Mouse (Mus musculus) liver, adult (tissue): ENCODE results near the gene Ppp1r3g.
A peak's percentile ranks its signal among the peaks of the same experiment; 100 is the strongest.

Experiments used
- GATA4 ChIP-seq: IDR thresholded peaks from 2 replicates; pipeline ENCODE4 v1.6.1; 2014; ENCODE audit warnings: mild to moderate bottlenecking, low read length; ENCODE audit not compliant: insufficient replicate concordance

Gene Ppp1r3g

GRCm38 (mm10) chr13:35969829-35970228 is 11.2 kb downstream of the Ppp1r3g start:
- no peak for TF ChIP-seq GATA4

DNA sequence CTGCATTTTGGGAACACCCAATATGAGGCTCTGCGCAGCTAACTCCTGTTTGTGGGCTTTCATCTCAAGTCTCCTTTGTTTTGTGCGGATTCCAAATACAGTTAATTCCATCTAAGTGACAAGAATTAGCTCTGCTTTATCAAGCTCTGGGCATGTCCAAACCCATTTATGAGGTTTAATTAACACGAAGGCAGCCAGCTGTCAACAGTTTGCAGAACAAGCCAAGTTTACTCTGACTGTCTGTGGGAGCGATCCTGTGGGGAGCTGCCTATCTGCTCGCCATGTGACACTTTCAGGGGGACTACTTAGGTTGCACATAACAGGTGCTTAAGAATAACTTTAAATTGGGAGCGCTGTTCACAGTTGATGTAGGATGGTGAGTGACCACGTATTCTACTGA is 18.3 kb downstream of the Ppp1r3g start:
- no peak for TF ChIP-seq GATA4

DNA sequence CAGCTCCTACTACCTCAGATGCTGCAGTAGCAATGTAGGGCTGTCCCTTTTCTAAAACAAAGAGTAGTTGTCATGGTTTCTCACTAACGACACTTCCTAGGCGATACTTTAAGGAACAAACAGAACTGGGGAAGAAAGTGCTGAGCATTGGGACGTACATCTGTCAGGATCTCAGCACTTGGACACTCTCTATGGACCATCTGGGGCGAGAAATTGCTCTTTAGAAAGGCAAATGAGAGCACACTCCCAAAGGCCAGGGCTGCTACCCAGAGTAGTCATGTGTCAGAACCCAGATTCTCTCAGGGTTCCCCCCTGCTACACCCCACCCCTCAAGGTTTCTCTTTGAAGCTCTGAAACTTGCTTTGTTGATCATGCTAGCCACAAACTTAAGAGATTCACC is 21.8 kb downstream of the Ppp1r3g start:
- no peak for TF ChIP-seq GATA4

DNA sequence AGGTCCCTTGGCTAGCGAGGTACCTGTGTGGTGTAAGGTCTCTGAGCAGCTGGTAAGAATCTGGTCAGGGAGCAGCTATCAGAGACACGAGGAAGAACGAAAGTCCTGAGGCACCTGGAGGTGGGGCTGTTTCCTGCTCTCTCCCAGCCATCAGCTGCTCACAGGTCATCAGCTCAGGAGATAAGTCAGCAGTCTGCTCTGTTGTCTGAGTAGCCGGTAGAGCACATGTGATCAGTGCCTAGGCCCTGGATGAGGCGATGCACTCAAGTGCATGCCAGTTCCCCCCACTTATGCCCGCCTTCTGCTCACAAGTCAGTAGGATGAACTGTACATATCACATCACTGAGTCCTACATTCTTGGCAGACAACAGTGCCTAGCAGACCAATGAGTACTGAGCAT is 24.3 kb downstream of the Ppp1r3g start:
- no peak for TF ChIP-seq GATA4

DNA sequence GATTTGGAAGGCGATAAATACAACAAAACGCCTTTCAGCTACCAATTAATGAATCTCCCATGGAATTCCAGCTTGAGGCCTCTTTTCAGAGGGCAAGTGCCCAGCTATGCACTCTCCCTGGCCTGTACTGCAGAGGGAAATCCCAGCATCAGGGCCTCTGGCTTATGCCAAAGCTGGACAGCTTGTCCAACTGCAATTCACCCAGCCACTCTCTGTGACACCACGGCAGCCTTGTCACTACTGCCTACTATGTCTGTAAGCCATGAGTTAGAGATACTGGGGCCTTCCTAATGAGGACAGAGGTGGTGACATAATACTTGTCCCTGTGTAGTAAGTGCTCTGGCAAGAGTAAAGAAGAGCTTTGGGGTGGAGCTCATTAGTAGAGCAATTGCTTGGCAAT is 30.7 kb downstream of the Ppp1r3g start:
- no peak for TF ChIP-seq GATA4

GRCm38 (mm10) chr13:35994067-35994466 is 35.4 kb downstream of the Ppp1r3g start:
- no peak; the same call in 1 of the 2 replicates for TF ChIP-seq GATA4

DNA sequence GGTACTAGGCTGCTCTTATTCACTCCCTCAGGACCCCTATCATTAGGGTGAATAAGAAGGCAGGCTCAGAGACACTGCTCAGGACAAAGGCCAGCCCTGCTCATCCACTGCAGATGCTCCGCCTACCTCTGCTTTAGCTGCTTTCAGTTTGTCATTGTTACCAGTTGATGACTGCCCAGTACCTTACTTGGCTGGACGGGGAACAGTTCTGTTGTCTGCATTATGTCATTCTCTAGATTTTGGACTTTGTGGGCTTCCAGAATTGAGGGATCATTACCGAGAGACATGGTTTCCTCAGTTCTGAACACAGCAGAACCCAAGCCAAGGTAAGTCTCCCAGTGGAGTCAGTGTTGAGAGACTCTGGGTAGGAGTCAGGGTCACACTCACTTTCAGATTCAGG is 36.6 kb downstream of the Ppp1r3g start:
- no peak for TF ChIP-seq GATA4

DNA sequence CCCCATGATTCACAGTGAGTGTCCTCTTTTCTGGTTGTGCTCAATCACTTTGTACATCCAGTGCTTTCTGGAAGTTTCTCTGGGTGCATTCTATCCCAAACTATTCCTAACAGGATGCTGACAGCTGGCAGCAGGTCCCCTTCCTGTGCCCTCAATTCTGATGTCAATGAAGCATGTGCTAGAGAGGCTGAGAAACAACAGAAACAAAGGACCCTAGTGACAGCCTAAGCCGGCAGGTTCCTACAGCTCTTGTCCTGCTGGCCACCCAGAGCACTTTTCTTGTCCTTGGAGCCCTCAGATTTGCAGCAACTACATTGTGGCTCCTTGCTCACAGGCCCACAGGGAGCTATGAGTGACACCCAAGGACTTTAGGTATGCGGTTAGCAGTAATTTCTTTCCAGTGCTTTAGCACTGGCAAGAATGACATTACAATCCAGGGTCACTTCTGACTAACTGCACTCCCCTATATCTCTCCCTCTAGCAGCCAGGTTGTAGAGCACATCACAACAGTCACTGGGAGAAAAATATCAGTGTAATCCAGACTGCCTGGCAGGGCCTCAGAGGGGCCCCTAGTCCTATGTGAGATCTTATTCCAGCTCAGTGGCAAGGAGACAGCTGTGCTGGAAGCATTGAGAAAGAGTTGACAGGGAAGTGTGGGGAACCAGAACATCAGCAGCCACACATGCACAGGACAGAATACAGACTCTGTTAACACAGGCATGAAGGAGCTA is 37.2 kb downstream of the Ppp1r3g start:
- TF ChIP-seq GATA4 = no peak

DNA sequence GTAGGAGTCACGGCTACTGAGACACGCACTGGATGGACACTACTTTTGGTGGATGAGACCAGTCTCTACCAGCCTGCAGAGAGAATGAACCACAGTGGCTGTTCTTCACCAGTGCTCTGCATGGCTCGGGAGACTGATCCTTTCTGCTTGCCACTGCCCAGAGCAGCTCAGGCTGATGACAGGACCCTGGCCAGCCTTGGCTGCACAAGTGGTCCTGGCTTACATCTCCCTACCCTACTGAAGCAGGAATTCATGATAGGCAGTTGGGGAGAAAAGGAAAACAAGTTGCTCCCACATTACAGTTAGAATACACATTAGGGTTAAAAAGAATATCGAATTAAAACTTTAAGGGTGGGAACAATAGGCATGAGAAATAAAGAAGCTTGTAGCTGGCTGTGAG is 39.0 kb downstream of the Ppp1r3g start:
- no peak for TF ChIP-seq GATA4

DNA sequence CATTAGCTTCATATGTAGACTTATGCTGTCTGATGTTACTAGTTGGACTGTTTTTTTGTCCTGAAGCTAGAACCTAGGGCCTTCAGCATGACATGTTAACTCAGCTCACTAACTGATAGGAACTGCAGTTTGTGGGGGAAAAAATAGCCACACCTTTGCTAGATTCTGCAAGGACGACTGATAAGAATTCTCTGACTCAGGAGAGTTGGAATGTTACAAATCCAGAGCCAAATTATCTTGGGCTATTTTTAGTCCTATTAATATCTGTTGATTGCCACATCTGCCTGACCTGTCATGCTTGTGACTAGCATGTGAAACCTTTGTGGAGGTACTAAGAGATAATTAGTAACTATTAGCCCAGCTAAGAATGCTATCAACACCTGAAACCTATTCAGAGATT is 42.2 kb downstream of the Ppp1r3g start:
- TF ChIP-seq GATA4 = 0 out of 2 replicates have a peak, but pooled peaks have one; percentile 50

DNA sequence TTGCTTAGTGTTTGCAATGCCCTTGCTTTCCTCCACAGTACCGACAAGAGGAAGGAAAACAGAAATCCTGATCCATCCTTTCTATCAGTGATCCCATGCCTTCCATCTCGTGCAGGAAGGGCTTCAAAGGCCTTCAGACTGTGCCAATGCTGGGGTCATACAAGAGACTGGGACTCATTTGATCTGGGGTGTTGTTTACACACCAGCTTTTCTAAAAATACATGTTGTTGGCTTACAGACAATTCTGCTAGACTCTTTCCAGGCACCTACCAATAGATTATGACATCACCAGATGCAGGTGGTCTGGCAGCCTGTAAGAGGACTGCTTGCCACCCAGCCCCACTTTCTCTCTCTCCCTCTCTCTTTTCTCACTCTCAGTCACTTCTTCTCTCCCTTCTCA is 51.3 kb downstream of the Ppp1r3g start:
- no peak for TF ChIP-seq GATA4

DNA sequence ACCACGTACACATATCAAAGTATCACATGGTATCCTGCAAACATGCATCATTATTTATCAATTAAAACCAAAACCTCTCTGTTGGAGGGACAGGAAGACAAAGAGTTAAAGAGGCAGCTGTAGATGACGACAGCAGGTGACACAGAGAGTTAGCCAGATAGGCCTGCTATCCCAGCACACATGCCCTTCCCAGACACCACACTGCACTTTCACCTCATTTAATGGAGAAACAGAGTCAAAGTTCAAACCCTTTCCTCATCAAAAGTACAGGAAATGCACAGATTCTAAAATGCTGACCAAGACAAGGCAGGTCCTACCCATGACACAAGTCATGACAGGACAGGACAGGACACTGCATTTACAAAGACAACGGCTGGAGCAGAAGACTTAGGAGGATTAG is 57.0 kb downstream of the Ppp1r3g start:
- 0 out of 2 replicates have a peak, but pooled peaks have one; percentile 13 for TF ChIP-seq GATA4

DNA sequence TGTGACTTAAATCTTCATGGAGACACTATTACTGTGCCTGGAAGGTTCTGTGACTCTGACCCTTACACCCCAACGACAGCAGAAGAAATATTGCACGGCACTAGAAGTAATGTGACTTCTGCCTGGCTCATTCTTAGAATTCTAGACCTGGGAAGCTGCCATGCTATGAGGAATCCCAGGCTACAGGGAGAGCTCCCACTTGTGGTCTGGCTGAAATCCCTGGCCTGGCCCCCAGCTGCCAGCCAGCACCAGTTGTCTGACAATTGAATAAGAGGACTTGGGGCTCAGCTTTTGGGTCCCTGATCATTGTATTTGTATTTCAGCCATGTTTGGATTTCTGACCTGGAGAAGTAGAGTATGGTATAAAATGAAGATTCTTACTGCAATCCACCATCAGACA is 59.4 kb downstream of the Ppp1r3g start:
- no peak for TF ChIP-seq GATA4

DNA sequence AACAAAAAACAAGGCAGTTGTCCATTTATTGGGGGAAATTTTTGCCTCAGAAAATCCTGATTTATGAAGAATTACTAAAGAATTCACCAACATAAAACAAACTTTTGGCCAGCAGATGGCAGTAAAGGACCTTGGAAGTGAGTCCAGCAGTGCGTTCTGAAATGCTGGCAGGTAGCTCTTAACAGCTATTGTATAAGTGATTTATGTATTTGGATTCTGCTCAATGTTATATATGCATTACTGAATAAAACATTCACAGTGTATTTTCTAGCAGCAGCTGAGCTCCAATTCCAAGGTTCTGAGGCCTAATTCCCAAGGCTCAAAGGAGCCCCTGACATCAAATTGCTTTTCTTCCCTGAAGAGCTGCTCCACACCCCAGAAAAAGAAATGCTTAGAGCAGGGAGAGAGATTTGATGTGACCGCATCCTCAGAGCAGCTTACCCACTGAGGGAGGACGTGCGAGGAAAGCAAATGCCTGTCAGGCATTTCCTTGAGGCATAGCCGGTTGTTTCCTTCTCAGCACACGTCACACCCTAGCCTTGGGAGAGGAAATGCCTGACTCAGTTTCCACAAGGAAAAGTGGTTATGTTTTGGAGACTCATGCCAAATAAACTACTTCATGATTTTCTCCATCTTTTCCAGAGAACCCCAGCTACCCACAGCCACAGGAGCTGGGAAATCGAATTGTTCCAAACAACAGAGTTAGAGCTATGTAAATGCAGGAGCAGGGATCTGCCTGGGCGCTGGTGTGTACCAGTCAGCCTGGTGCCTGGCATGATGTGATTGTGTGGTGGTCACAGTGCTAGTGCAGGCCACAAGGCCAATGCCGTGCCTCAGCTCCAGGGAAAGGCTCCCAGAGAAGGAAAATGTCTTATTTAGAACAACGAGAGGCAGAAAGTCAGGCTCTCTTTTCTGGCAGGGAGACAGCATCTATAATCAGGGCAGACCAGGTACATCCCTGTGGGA is 61.0 kb downstream of the Ppp1r3g start:
- TF ChIP-seq GATA4 = no peak
